Mouse (Mus musculus): Measurements from ENCODE around the gene Cerk. TPM values are rescaled to one million over a fixed set of nuclear protein-coding genes. Genes with fewer than 3 reads are reported as not detected.
A peak's percentile ranks its signal among the peaks of the same experiment; 100 is the strongest.
"Not testable (repeated sequence)": the region's sequence is repeated elsewhere in the genome, so short reads cannot be mapped to it uniquely, and the experiment has no call there.

Gene Cerk
- polyA plus RNA-seq, 1 experiment from 2014 or later = 64.4 TPM

GRCm38 (mm10) chr15:86182646-86183045 is 3.3 kb downstream of the Cerk start:
- DNase-seq (ENCODE audit: low spot score) = peak; percentile 92

- DNase-seq (ENCODE audit: low spot score) = peak; percentile 85
Measured at GRCm38 (mm10) chr15:86181941-86182439, 4.0 kb downstream of the Cerk start.

- DNase-seq (ENCODE audit: low spot score) = not testable (repeated sequence)
Measured at GRCm38 (mm10) chr15:86181321-86181720, 4.6 kb downstream of the Cerk start.

GRCm38 (mm10) chr15:86180427-86180826 is 5.5 kb downstream of the Cerk start:
- DNase-seq (ENCODE audit: low spot score) = peak; percentile 60

- DNase-seq (ENCODE audit: low spot score) = no peak
Measured at GRCm38 (mm10) chr15:86178594-86178993, 7.3 kb downstream of the Cerk start.

GRCm38 (mm10) chr15:86177703-86178251 is 8.2 kb downstream of the Cerk start:
- not testable (repeated sequence) for DNase-seq (ENCODE audit: low spot score)

GRCm38 (mm10) chr15:86176771-86177702 is 8.9 kb downstream of the Cerk start:
- no peak for DNase-seq (ENCODE audit: low spot score)

GRCm38 (mm10) chr15:86176166-86176565 is 9.8 kb downstream of the Cerk start:
- DNase-seq (ENCODE audit: low spot score) = no peak

- peak; percentile 73 for DNase-seq (ENCODE audit: low spot score)
Measured at GRCm38 (mm10) chr15:86175253-86176050, 10.5 kb downstream of the Cerk start.

GRCm38 (mm10) chr15:86173136-86173985 is 12.6 kb downstream of the Cerk start:
- DNase-seq (ENCODE audit: low spot score) = peak; percentile 81

GRCm38 (mm10) chr15:86172526-86172925 is 13.4 kb downstream of the Cerk start:
- DNase-seq (ENCODE audit: low spot score) = peak; percentile 46

GRCm38 (mm10) chr15:86172124-86172523 is 13.8 kb downstream of the Cerk start:
- DNase-seq (ENCODE audit: low spot score) = no peak

- peak; percentile 72 for DNase-seq (ENCODE audit: low spot score)
Measured at GRCm38 (mm10) chr15:86171316-86171715, 14.6 kb downstream of the Cerk start.

GRCm38 (mm10) chr15:86169817-86170110 is 16.2 kb downstream of the Cerk start:
- DNase-seq (ENCODE audit: low spot score) = no peak

GRCm38 (mm10) chr15:86168941-86169816 is 16.8 kb downstream of the Cerk start:
- DNase-seq (ENCODE audit: low spot score) = no peak

- no peak for DNase-seq (ENCODE audit: low spot score)
Measured at GRCm38 (mm10) chr15:86168505-86168867, 17.5 kb downstream of the Cerk start.

- peak; percentile 75 for DNase-seq (ENCODE audit: low spot score)
Measured at GRCm38 (mm10) chr15:86167787-86168504, 18.0 kb downstream of the Cerk start.

GRCm38 (mm10) chr15:86167032-86167655 is 18.8 kb downstream of the Cerk start:
- DNase-seq (ENCODE audit: low spot score) = no peak
